Mouse (Mus musculus): ENCODE measurements around the gene Gm47189. TPM values are rescaled to one million over a fixed set of nuclear protein-coding genes. Genes with fewer than 3 reads are reported as not detected.
"Not testable (repeated sequence)": the region's sequence is repeated elsewhere in the genome, so short reads cannot be mapped to it uniquely, and the experiment has no call there.

Gene Gm47189
- total RNA-seq (2012; rRNA removed) (not detected in 2 replicates), polyA plus RNA-seq (2012; ENCODE audit: insufficient read depth in 1 of 2, insufficient read length in 2 of 2, low read depth in 1 of 2, low replicate concordance in 2 of 2, missing spikeins in 1 of 2) (not detected)

DNA sequence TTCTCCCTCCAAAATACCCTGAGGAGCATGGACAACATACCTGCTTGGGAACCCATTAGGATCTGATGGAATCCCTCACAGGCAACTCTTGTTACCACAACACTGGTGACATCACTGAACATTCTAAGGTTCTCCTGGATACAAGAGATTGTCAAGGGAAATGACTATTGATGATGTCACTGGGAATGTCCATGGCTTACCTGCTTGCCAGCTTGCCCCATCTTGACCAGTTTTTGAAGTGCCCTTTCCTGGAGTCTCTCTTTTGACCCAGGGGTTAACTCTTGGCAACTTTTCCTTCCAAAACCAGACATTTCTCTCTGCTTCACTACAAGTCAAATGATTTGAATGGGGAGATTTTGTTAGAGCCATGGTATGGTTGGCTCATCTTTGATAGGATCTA is at the start of gene Gm47189:
Gene Gm47189 (minus strand): TSS at position 101 of the 400 bp plus-strand sequence.
- H3K9me3 ChIP-seq (replicated peaks; ENCODE audit: insufficient read depth, low read length); H3K27me3 ChIP-seq (ENCODE audit: control insufficient read depth in 1 of 2, insufficient read depth in 2 of 2, low read length in 2 of 2); H3K36me3 ChIP-seq (ENCODE audit: control insufficient read depth in 1 of 2, insufficient read depth in 2 of 2, low read length in 2 of 2); H3K4me3 ChIP-seq (ENCODE audit: control insufficient read depth in 1 of 2, insufficient read depth in 1 of 2, low read depth in 2 of 2, low read length in 2 of 2); H3K27ac ChIP-seq (ENCODE audit: control insufficient read depth, low read depth, low read length); DNase-seq (ENCODE audit: low read depth, low spot score); H3K79me2 ChIP-seq (ENCODE audit: control insufficient read depth, insufficient read depth, low read length, poor library complexity); H3K9ac ChIP-seq (ENCODE audit: control insufficient read depth, low read depth, low read length, poor library complexity, severe bottlenecking); H3K4me1 ChIP-seq (ENCODE audit: control insufficient read depth in 1 of 2, insufficient read depth in 2 of 2, low read length in 2 of 2): not testable (repeated sequence)

- H3K36me3 ChIP-seq (ENCODE audit: control insufficient read depth in 1 of 2, insufficient read depth in 2 of 2, low read length in 2 of 2); DNase-seq (ENCODE audit: low read depth, low spot score); H3K9me3 ChIP-seq (replicated peaks; ENCODE audit: insufficient read depth, low read length); H3K27ac ChIP-seq (ENCODE audit: control insufficient read depth, low read depth, low read length); H3K4me1 ChIP-seq (ENCODE audit: control insufficient read depth in 1 of 2, insufficient read depth in 2 of 2, low read length in 2 of 2); H3K4me3 ChIP-seq (ENCODE audit: control insufficient read depth in 1 of 2, insufficient read depth in 1 of 2, low read depth in 2 of 2, low read length in 2 of 2); H3K27me3 ChIP-seq (ENCODE audit: control insufficient read depth in 1 of 2, insufficient read depth in 2 of 2, low read length in 2 of 2); H3K79me2 ChIP-seq (ENCODE audit: control insufficient read depth, insufficient read depth, low read length, poor library complexity); H3K9ac ChIP-seq (ENCODE audit: control insufficient read depth, low read depth, low read length, poor library complexity, severe bottlenecking): not testable (repeated sequence)
These were observed 16.3 kb downstream of the Gm47189 start for GRCm38 (mm10) chr14:41755931-41756330.

DNA sequence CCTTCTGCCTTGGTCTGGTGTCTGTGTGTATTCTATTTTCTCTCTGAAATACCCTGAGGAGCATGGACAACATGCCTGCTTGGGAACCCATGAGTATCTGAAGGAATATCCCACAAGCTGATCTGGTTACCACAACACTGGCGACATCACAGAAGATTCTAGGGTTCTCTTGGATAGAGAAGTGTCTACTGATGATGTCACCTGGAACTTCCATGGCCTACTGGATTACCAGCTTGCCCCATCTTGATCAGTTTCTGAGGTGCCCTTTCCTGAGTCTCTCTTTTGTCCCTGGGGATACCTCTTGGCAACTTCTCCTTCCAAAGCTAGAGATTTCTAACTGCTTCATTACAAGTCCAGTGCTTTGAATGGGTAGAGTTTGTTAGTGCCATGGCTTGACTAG is 21.7 kb downstream of the Gm47189 start, which contains the start of gene Gm7929:
Gene Gm7929 (minus strand): TSS at position 101 of the 400 bp plus-strand sequence.
- not testable (repeated sequence) for H3K27ac ChIP-seq (ENCODE audit: control insufficient read depth, low read depth, low read length); H3K79me2 ChIP-seq (ENCODE audit: control insufficient read depth, insufficient read depth, low read length, poor library complexity); H3K36me3 ChIP-seq (ENCODE audit: control insufficient read depth in 1 of 2, insufficient read depth in 2 of 2, low read length in 2 of 2); H3K9me3 ChIP-seq (replicated peaks; ENCODE audit: insufficient read depth, low read length); DNase-seq (ENCODE audit: low read depth, low spot score); H3K9ac ChIP-seq (ENCODE audit: control insufficient read depth, low read depth, low read length, poor library complexity, severe bottlenecking); H3K4me1 ChIP-seq (ENCODE audit: control insufficient read depth in 1 of 2, insufficient read depth in 2 of 2, low read length in 2 of 2); H3K27me3 ChIP-seq (ENCODE audit: control insufficient read depth in 1 of 2, insufficient read depth in 2 of 2, low read length in 2 of 2); H3K4me3 ChIP-seq (ENCODE audit: control insufficient read depth in 1 of 2, insufficient read depth in 1 of 2, low read depth in 2 of 2, low read length in 2 of 2)

- not testable (repeated sequence) for H3K4me1 ChIP-seq (ENCODE audit: control insufficient read depth in 1 of 2, insufficient read depth in 2 of 2, low read length in 2 of 2); H3K27me3 ChIP-seq (ENCODE audit: control insufficient read depth in 1 of 2, insufficient read depth in 2 of 2, low read length in 2 of 2); H3K79me2 ChIP-seq (ENCODE audit: control insufficient read depth, insufficient read depth, low read length, poor library complexity); DNase-seq (ENCODE audit: low read depth, low spot score); H3K4me3 ChIP-seq (ENCODE audit: control insufficient read depth in 1 of 2, insufficient read depth in 1 of 2, low read depth in 2 of 2, low read length in 2 of 2); H3K27ac ChIP-seq (ENCODE audit: control insufficient read depth, low read depth, low read length); H3K9me3 ChIP-seq (replicated peaks; ENCODE audit: insufficient read depth, low read length); H3K36me3 ChIP-seq (ENCODE audit: control insufficient read depth in 1 of 2, insufficient read depth in 2 of 2, low read length in 2 of 2); H3K9ac ChIP-seq (ENCODE audit: control insufficient read depth, low read depth, low read length, poor library complexity, severe bottlenecking)
These were observed 48.8 kb downstream of the Gm47189 start for GRCm38 (mm10) chr14:41723437-41723836.

DNA sequence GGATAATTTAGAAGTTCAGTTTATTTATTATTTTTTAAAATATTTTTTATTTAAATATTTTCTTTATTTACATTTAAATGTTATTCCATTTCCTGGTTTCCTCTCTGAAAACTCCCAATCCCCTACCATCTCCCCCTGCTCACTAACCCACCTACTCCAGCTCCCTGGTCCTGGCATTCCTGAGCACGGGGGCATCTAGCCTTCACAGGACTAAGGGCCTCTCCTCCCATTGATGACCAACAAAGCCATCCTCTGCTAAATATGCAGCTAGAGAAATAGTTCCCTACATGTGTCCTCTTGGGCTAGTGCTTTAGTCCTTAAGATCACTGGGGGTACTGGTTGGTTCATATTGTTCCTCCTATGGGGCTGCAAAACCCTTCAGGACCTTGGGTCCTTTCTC is 55.1 kb downstream of the Gm47189 start:
- not testable (repeated sequence) for H3K4me3 ChIP-seq (ENCODE audit: control insufficient read depth in 1 of 2, insufficient read depth in 1 of 2, low read depth in 2 of 2, low read length in 2 of 2); H3K9ac ChIP-seq (ENCODE audit: control insufficient read depth, low read depth, low read length, poor library complexity, severe bottlenecking); H3K4me1 ChIP-seq (ENCODE audit: control insufficient read depth in 1 of 2, insufficient read depth in 2 of 2, low read length in 2 of 2); H3K27me3 ChIP-seq (ENCODE audit: control insufficient read depth in 1 of 2, insufficient read depth in 2 of 2, low read length in 2 of 2); DNase-seq (ENCODE audit: low read depth, low spot score); H3K9me3 ChIP-seq (replicated peaks; ENCODE audit: insufficient read depth, low read length); H3K79me2 ChIP-seq (ENCODE audit: control insufficient read depth, insufficient read depth, low read length, poor library complexity); H3K27ac ChIP-seq (ENCODE audit: control insufficient read depth, low read depth, low read length); H3K36me3 ChIP-seq (ENCODE audit: control insufficient read depth in 1 of 2, insufficient read depth in 2 of 2, low read length in 2 of 2)

Other genes starting within 250 kb of the Gm47189 start
- not detected in 2 replicates for gene Gm7970, start 216.9 kb downstream of the Gm47189 start, total RNA-seq (2012; rRNA removed)
- not detected for gene Gm7970, start 216.9 kb downstream of the Gm47189 start, polyA plus RNA-seq (2012; ENCODE audit: insufficient read depth in 1 of 2, insufficient read length in 2 of 2, low read depth in 1 of 2, low replicate concordance in 2 of 2, missing spikeins in 1 of 2)
- not detected in 2 replicates for gene 1700049E17Rik2, start 199.2 kb downstream of the Gm47189 start, total RNA-seq (2012; rRNA removed)
- gene 1700049E17Rik2, start 199.2 kb downstream of the Gm47189 start, polyA plus RNA-seq (2012; ENCODE audit: insufficient read depth in 1 of 2, insufficient read length in 2 of 2, low read depth in 1 of 2, low replicate concordance in 2 of 2, missing spikeins in 1 of 2), result not detected
- gene Gm3072, start 147.8 kb downstream of the Gm47189 start, total RNA-seq (2012; rRNA removed), result not detected in 2 replicates
- gene Gm3072, start 147.8 kb downstream of the Gm47189 start, polyA plus RNA-seq (2012; ENCODE audit: insufficient read depth in 1 of 2, insufficient read length in 2 of 2, low read depth in 1 of 2, low replicate concordance in 2 of 2, missing spikeins in 1 of 2), result not detected
- gene Gm3676, start 126.0 kb downstream of the Gm47189 start, total RNA-seq (2012; rRNA removed), result not detected in 2 replicates
- gene Gm3676, start 126.0 kb downstream of the Gm47189 start, polyA plus RNA-seq (2012; ENCODE audit: insufficient read depth in 1 of 2, insufficient read length in 2 of 2, low read depth in 1 of 2, low replicate concordance in 2 of 2, missing spikeins in 1 of 2), result not detected
- not detected in 2 replicates for gene Gm8068, start 70.6 kb downstream of the Gm47189 start, total RNA-seq (2012; rRNA removed)
- gene Gm8068, start 70.6 kb downstream of the Gm47189 start, polyA plus RNA-seq (2012; ENCODE audit: insufficient read depth in 1 of 2, insufficient read length in 2 of 2, low read depth in 1 of 2, low replicate concordance in 2 of 2, missing spikeins in 1 of 2), result not detected
- not detected in 2 replicates for gene Gm7929, start 21.8 kb downstream of the Gm47189 start, total RNA-seq (2012; rRNA removed)
- gene Gm7929, start 21.8 kb downstream of the Gm47189 start, polyA plus RNA-seq (2012; ENCODE audit: insufficient read depth in 1 of 2, insufficient read length in 2 of 2, low read depth in 1 of 2, low replicate concordance in 2 of 2, missing spikeins in 1 of 2), result not detected
- gene Gm7980, start 134.8 kb upstream of the Gm47189 start, total RNA-seq (2012; rRNA removed), result not detected in 2 replicates
- gene Gm7980, start 134.8 kb upstream of the Gm47189 start, polyA plus RNA-seq (2012; ENCODE audit: insufficient read depth in 1 of 2, insufficient read length in 2 of 2, low read depth in 1 of 2, low replicate concordance in 2 of 2, missing spikeins in 1 of 2), result not detected
- not detected in 2 replicates for gene 1700049E17Rik1, start 152.5 kb upstream of the Gm47189 start, total RNA-seq (2012; rRNA removed)
- gene 1700049E17Rik1, start 152.5 kb upstream of the Gm47189 start, polyA plus RNA-seq (2012; ENCODE audit: insufficient read depth in 1 of 2, insufficient read length in 2 of 2, low read depth in 1 of 2, low replicate concordance in 2 of 2, missing spikeins in 1 of 2), result not detected
- gene 1700024B05Rik, start 171.6 kb upstream of the Gm47189 start, total RNA-seq (2012; rRNA removed), result not detected in 2 replicates
- gene 1700024B05Rik, start 171.6 kb upstream of the Gm47189 start, polyA plus RNA-seq (2012; ENCODE audit: insufficient read depth in 1 of 2, insufficient read length in 2 of 2, low read depth in 1 of 2, low replicate concordance in 2 of 2, missing spikeins in 1 of 2), result under 1 TPM in 1 of 2 experiments, not detected in 1; 0.10 TPM
- gene Gm6401, start 195.5 kb upstream of the Gm47189 start, total RNA-seq (2012; rRNA removed), result not detected in 2 replicates
- gene Gm6401, start 195.5 kb upstream of the Gm47189 start, polyA plus RNA-seq (2012; ENCODE audit: insufficient read depth in 1 of 2, insufficient read length in 2 of 2, low read depth in 1 of 2, low replicate concordance in 2 of 2, missing spikeins in 1 of 2), result not detected
- gene Gm3543, start 210.9 kb upstream of the Gm47189 start, total RNA-seq (2012; rRNA removed), result not detected in 2 replicates
- not detected for gene Gm3543, start 210.9 kb upstream of the Gm47189 start, polyA plus RNA-seq (2012; ENCODE audit: insufficient read depth in 1 of 2, insufficient read length in 2 of 2, low read depth in 1 of 2, low replicate concordance in 2 of 2, missing spikeins in 1 of 2)